Mouse (Mus musculus) spleen, adult 2 months (tissue): ENCODE results near the gene Zfhx3.

Source experiments
- CTCF ChIP-seq: fragments of 200-500 bp; IDR thresholded peaks from 2 replicates; pipeline ENCODE4 v1.5.1; 2011; ENCODE audit warnings: mild to moderate bottlenecking, inconsistent platforms; ENCODE audit not compliant: insufficient read depth, insufficient read length, insufficient replicate concordance; ENCODE audit errors: extremely low read depth
- POLR2A ChIP-seq: fragments of 200-500 bp; IDR thresholded peaks from 2 replicates; pipeline ENCODE4 v1.6.1; 2011; ENCODE audit warnings: low read depth, low read length, inconsistent platforms

DNA sequence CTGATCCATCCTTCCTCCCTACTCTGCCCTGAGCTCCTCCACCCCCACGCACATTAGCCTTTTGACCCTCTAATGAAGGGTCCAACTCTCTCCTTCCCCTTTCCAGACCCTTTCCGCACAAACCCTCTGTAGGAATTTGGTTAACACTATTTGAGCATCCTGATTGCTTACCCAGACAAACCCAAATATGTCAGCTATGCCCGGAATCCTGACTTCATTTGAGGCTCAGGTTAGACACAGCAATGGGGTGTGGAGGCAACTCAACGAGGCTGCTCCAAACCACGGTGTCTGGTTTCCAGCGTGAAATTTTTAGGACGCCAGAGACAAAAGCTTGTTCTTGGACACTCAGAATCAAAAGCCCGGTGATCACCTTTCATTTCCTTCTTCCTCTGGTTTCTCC is 252.1 kb downstream of the Zfhx3 start:
- TF ChIP-seq CTCF, result no peak
- no peak for TF ChIP-seq POLR2A
